Mouse (Mus musculus) olfactory bulb, adult 2 months (tissue): ENCODE results near the gene Kdm6b.

Experiments
- CTCF ChIP-seq: fragments of 200-500 bp; IDR thresholded peaks from 2 replicates; pipeline ENCODE4 v1.5.1; 2012; ENCODE audit warnings: low read depth, mild to moderate bottlenecking, low read length, moderate library complexity; ENCODE audit not compliant: insufficient read depth
- POLR2A ChIP-seq: fragments of 200-500 bp; IDR thresholded peaks from 2 replicates; pipeline ENCODE4 v1.6.1; 2012; ENCODE audit warnings: mild to moderate bottlenecking, low read depth, low read length, moderate library complexity; ENCODE audit not compliant: insufficient read depth

- no peak for TF ChIP-seq CTCF
- TF ChIP-seq POLR2A: no peak
Observed at GRCm38 (mm10) chr11:69369215-69369989, 44.1 kb downstream of the Kdm6b start, which contains the start of gene Chd3.
